Comparison of ENCODE assay signal across 17 mouse cellular contexts in genomic region chr3:146011544-146012218, GRCm38 (mm10). TPM values are rescaled to one million over a fixed set of nuclear protein-coding genes. Genes with fewer than 3 reads are reported as not detected.
DNase-seq lines count a peak whose midpoint lies in the region; ATAC-seq and TF ChIP-seq lines count a peak whose summit lies in the region.
"Had no signal": no experiment of that assay in that cellular context is flagged by ENCODE, and none has a peak within 500 bp of the region (broad histone marks: within the 10 kb centered on the region; RNA-seq: fewer than 3 reads in every experiment).

No protein-coding gene starts in this region.

- no peak for TF ChIP-seq RAD21 in MEL (IDR thresholded peaks at IDR 0.05; ENCODE audit: low read depth, low read length)

- H3K9ac ChIP-seq in intestine, embryonic 14.5 days (ENCODE audit: low read length): no peak overlapping the region
- H3K9ac ChIP-seq in intestine, embryonic 15.5 days: no peak overlapping the region
- no peak overlapping the region for H3K9ac ChIP-seq in liver, embryonic 14.5 days (replicated peaks)
- no peak overlapping the region for H3K9ac ChIP-seq in liver, embryonic 11.5 days (ENCODE audit: low read depth, low read length)
- no peak overlapping the region for H3K9ac ChIP-seq in MEL (ENCODE audit: control insufficient read depth, low read depth, low read length, poor library complexity, severe bottlenecking)
- H3K9ac ChIP-seq: forebrain, embryonic 12.5 days; heart, embryonic 12.5 days; liver, embryonic 15.5 days; midbrain, embryonic 13.5 days had no signal

- peaks cover 45% of the 10 kb centered on the region for H3K36me3 ChIP-seq in intestine, embryonic 14.5 days (ENCODE audit: control insufficient read depth, insufficient read depth, low read length)
- peaks cover 4% of the 10 kb centered on the region; the same call in 1 of the 2 replicates for H3K36me3 ChIP-seq in intestine, embryonic 15.5 days
- H3K36me3 ChIP-seq in liver, embryonic 14.5 days (replicated peaks; ENCODE audit: control insufficient read depth, insufficient read depth, low read depth): no peaks in the 10 kb centered on the region
- H3K36me3 ChIP-seq in liver, embryonic 11.5 days (ENCODE audit: control insufficient read depth, insufficient read depth, low read length): peaks cover 16% of the 10 kb centered on the region; the same call in 1 of the 2 replicates
- H3K36me3 ChIP-seq in MEL (ENCODE audit: control insufficient read depth in 1 of 2, insufficient read depth in 2 of 2, low read length in 2 of 2): peaks cover 0 to 18% of the 10 kb centered on the region in 2 experiments; a peak in 2 of 4 replicates
- peaks cover 21% of the 10 kb centered on the region for H3K36me3 ChIP-seq in small intestine, adult 2 months (ENCODE audit: control insufficient read depth, insufficient read depth, low read length)

- H3K4me1 ChIP-seq in intestine, embryonic 14.5 days (replicated peaks; ENCODE audit: control insufficient read depth, insufficient read depth, low read length): peaks cover 6% of the 10 kb centered on the region
- 0 out of 2 replicates have a peak, but pooled peaks cover 6% of the 10 kb centered on the region for H3K4me1 ChIP-seq in intestine, embryonic 15.5 days (replicated peaks)
- no peaks in the 10 kb centered on the region for H3K4me1 ChIP-seq in liver, embryonic 14.5 days (replicated peaks; ENCODE audit: control insufficient read depth in 2 of 2, insufficient read depth in 2 of 2, low read length in 1 of 2)
- H3K4me1 ChIP-seq in liver, embryonic 11.5 days (replicated peaks; ENCODE audit: control insufficient read depth, insufficient read depth, low read length): 0 out of 2 replicates have a peak, but pooled peaks cover 2% of the 10 kb centered on the region
- no peaks in the 10 kb centered on the region for H3K4me1 ChIP-seq in MEL (ENCODE audit: control insufficient read depth in 1 of 2, insufficient read depth in 2 of 2, low read length in 2 of 2)
- peaks cover 9% of the 10 kb centered on the region; the same call in 1 of the 2 replicates for H3K4me1 ChIP-seq in small intestine, adult 2 months (ENCODE audit: control insufficient read depth, insufficient read depth, insufficient read length, low read length)
- H3K4me1 ChIP-seq: forebrain, embryonic 12.5 days; liver, embryonic 15.5 days had no signal

- no peak for ATAC-seq in intestine, embryonic 14.5 days (replicated peaks; ENCODE audit: low FRiP score, low TSS enrichment, low read depth)
- ATAC-seq in intestine, embryonic 15.5 days: no peak
- ATAC-seq in liver, embryonic 14.5 days (ENCODE audit: insufficient read depth): no peak
- no peak for ATAC-seq in liver, embryonic 11.5 days (replicated peaks; ENCODE audit: low FRiP score)
- ATAC-seq: midbrain, embryonic 13.5 days had no signal

- no peak for TF ChIP-seq EP300 in liver, embryonic 14.5 days (IDR thresholded peaks at IDR 0.05; ENCODE audit: low read depth)
- no peak for TF ChIP-seq EP300 in MEL (IDR thresholded peaks at IDR 0.05; ENCODE audit: low read depth in 1 of 2, low read length in 2 of 2)

- DNase-seq in intestine, embryonic 14.5 days (ENCODE audit: low spot score): peak; percentile 49
- no peak for DNase-seq in liver, embryonic 14.5 days (ENCODE audit: low read depth in 3 of 3, low spot score in 3 of 3)
- DNase-seq in liver, embryonic 11.5 days (ENCODE audit: low spot score): no peak
- DNase-seq in MEL (ENCODE audit: low read depth, low spot score): no peak
- no peak for DNase-seq in spleen, postnatal 36 days (ENCODE audit: low spot score in 2 of 2)
- DNase-seq: B cell, adult 2 months; cerebellum, postnatal 14 days; embryo, embryonic 11 days; gastrocnemius, postnatal 25 days; heart, postnatal 4 days; right cerebral cortex, postnatal 14 days had no signal

- no peak overlapping the region for H3K27ac ChIP-seq in intestine, embryonic 14.5 days (ENCODE audit: low read depth)
- H3K27ac ChIP-seq in intestine, embryonic 15.5 days: no peak overlapping the region
- no peak overlapping the region for H3K27ac ChIP-seq in liver, embryonic 14.5 days
- no peak overlapping the region for H3K27ac ChIP-seq in liver, embryonic 11.5 days (ENCODE audit: low read depth, low read length)
- H3K27ac ChIP-seq in MEL (ENCODE audit: control insufficient read depth, low read depth, low read length): no peak overlapping the region
- H3K27ac ChIP-seq in small intestine, adult 2 months (ENCODE audit: insufficient read depth, low read depth, low read length): peak overlapping the region; percentile 50; the same call in 1 of the 2 replicates
- H3K27ac ChIP-seq: forebrain, embryonic 12.5 days; liver, embryonic 15.5 days; midbrain, embryonic 13.5 days had no signal

- TF ChIP-seq CTCF in liver, embryonic 14.5 days (IDR thresholded peaks at IDR 0.05; ENCODE audit: low read depth): 0 out of 2 replicates have a peak, but pooled peaks have one; percentile 5
- TF ChIP-seq CTCF in MEL (IDR thresholded peaks at IDR 0.05 in 2 of 3, conservative IDR thresholded peaks at IDR 0.05 in 1 of 3; ENCODE audit: control insufficient read depth in 1 of 3, insufficient read depth in 1 of 3, low read depth in 2 of 3, low read length in 3 of 3, poor library complexity in 1 of 3, severe bottlenecking in 1 of 3): no peak
- TF ChIP-seq CTCF in small intestine, adult 2 months (IDR thresholded peaks at IDR 0.05; ENCODE audit: extremely low read depth, insufficient read length, insufficient replicate concordance, low read depth, low read length): peak; percentile 8; the same call in 1 of the 2 replicates

- H3K4me2 ChIP-seq in intestine, embryonic 14.5 days (ENCODE audit: low read length): no peak overlapping the region
- H3K4me2 ChIP-seq in intestine, embryonic 15.5 days (replicated peaks): no peak overlapping the region
- no peak overlapping the region for H3K4me2 ChIP-seq in liver, embryonic 14.5 days (ENCODE audit: low read depth)
- no peak overlapping the region for H3K4me2 ChIP-seq in liver, embryonic 11.5 days
- H3K4me2 ChIP-seq: forebrain, embryonic 12.5 days; heart, embryonic 12.5 days; liver, embryonic 15.5 days; midbrain, embryonic 13.5 days had no signal

- TF ChIP-seq POLR2A in MEL (IDR thresholded peaks at IDR 0.05; ENCODE audit: control insufficient read depth in 1 of 2, insufficient read depth in 1 of 2, low read depth in 1 of 2, low read length in 2 of 2, poor library complexity in 1 of 2): no peak
- TF ChIP-seq POLR2A in small intestine, adult 2 months (IDR thresholded peaks at IDR 0.05; ENCODE audit: low read depth, low read length): no peak

- peaks cover 1% of the 10 kb centered on the region; the same call in 1 of the 2 replicates for H3K79me2 ChIP-seq in MEL (ENCODE audit: control insufficient read depth, insufficient read depth, low read length, poor library complexity)

- no peaks in the 10 kb centered on the region for H3K27me3 ChIP-seq in intestine, embryonic 14.5 days (replicated peaks; ENCODE audit: control insufficient read depth, insufficient read depth, low read length)
- H3K27me3 ChIP-seq in intestine, embryonic 15.5 days (replicated peaks): no peaks in the 10 kb centered on the region
- H3K27me3 ChIP-seq in liver, embryonic 14.5 days (ENCODE audit: control insufficient read depth, insufficient read depth, low read length): no peaks in the 10 kb centered on the region
- no peaks in the 10 kb centered on the region for H3K27me3 ChIP-seq in liver, embryonic 11.5 days (replicated peaks; ENCODE audit: control insufficient read depth, insufficient read depth, low read length)
- H3K27me3 ChIP-seq in MEL (ENCODE audit: control insufficient read depth in 1 of 2, insufficient read depth in 2 of 2, low read length in 2 of 2): no peaks in the 10 kb centered on the region
- no peaks in the 10 kb centered on the region for H3K27me3 ChIP-seq in small intestine, adult 2 months (ENCODE audit: control insufficient read depth, insufficient read depth, low read length)
- H3K27me3 ChIP-seq: forebrain, embryonic 12.5 days; heart, embryonic 12.5 days; liver, embryonic 15.5 days; midbrain, embryonic 13.5 days had no signal

- 65% methylated on average over 8 of the region's 8 CpGs for WGBS in intestine, embryonic 14.5 days
- WGBS in intestine, embryonic 15.5 days: 63% methylated on average over 8 of the region's 8 CpGs
- WGBS in liver, embryonic 14.5 days (ENCODE audit: insufficient replicate concordance): 60% methylated on average over 8 of the region's 8 CpGs
- 67% methylated on average over 8 of the region's 8 CpGs for WGBS in liver, embryonic 11.5 days
- 37% methylated on average over 8 of the region's 8 CpGs for WGBS in small intestine, adult 2 months

- H3K4me3 ChIP-seq in intestine, embryonic 14.5 days (ENCODE audit: low read depth, low read length): no peak overlapping the region
- H3K4me3 ChIP-seq in intestine, embryonic 15.5 days (replicated peaks): no peak overlapping the region
- no peak overlapping the region for H3K4me3 ChIP-seq in liver, embryonic 14.5 days (ENCODE audit: insufficient read depth in 1 of 2, low read depth in 2 of 2, low read length in 2 of 2)
- no peak overlapping the region for H3K4me3 ChIP-seq in liver, embryonic 11.5 days (ENCODE audit: low read depth, low read length)
- no peak overlapping the region for H3K4me3 ChIP-seq in MEL (ENCODE audit: control insufficient read depth in 1 of 2, insufficient read depth in 1 of 2, low read depth in 2 of 2, low read length in 2 of 2)
- no peak overlapping the region for H3K4me3 ChIP-seq in small intestine, adult 2 months (ENCODE audit: low read depth, low read length)
- H3K4me3 ChIP-seq: forebrain, embryonic 12.5 days; heart, embryonic 12.5 days; liver, embryonic 15.5 days; midbrain, embryonic 13.5 days had no signal

- no peaks in the 10 kb centered on the region for H3K9me3 ChIP-seq in intestine, embryonic 14.5 days (ENCODE audit: control insufficient read depth, low read length)
- no peaks in the 10 kb centered on the region for H3K9me3 ChIP-seq in intestine, embryonic 15.5 days
- no peaks in the 10 kb centered on the region for H3K9me3 ChIP-seq in liver, embryonic 14.5 days (ENCODE audit: control insufficient read depth, low read length)
- no peaks in the 10 kb centered on the region for H3K9me3 ChIP-seq in liver, embryonic 11.5 days (ENCODE audit: control insufficient read depth, low read length)
- H3K9me3 ChIP-seq in MEL (replicated peaks; ENCODE audit: insufficient read depth, low read length): no peaks in the 10 kb centered on the region
- H3K9me3 ChIP-seq: forebrain, embryonic 12.5 days; liver, embryonic 15.5 days; midbrain, embryonic 13.5 days had no signal

RNA-seq across cellular contexts. Expression of gene Syde2, which starts 24.0 kb away (rescaled TPM):
- polyA plus RNA-seq in intestine, embryonic 14.5 days (2014; fragmentation: Nextera tagmentation; extraction: Ambion mirVana): 3.9 TPM in 2 replicates
- polyA plus RNA-seq in intestine, embryonic 15.5 days (2015; fragmentation: Nextera tagmentation; extraction: Ambion mirVana): 1.9 and 2.4 TPM in 2 replicates
- 0.53 and 0.79 TPM in 2 replicates for polyA plus RNA-seq in liver, embryonic 14.5 days (2012; rRNA removed)
- polyA plus RNA-seq in liver, embryonic 14.5 days (2014; fragmentation: Nextera tagmentation; extraction: Ambion mirVana): 0.68 and 0.69 TPM in 2 replicates
- polyA plus RNA-seq in liver, embryonic 11.5 days (2014; fragmentation: Nextera tagmentation; extraction: Ambion mirVana): 1.7 and 2.1 TPM in 2 replicates
- total RNA-seq in MEL (2012; rRNA removed): 24.1 and 25.4 TPM in 2 replicates
- 10 to 100 TPM in 1 of 2 experiments, not detected in 1; 12.4 TPM for polyA plus RNA-seq in MEL (2012; ENCODE audit: insufficient read depth in 1 of 2, insufficient read length in 2 of 2, low read depth in 1 of 2, low replicate concordance in 2 of 2, missing spikeins in 1 of 2)
- polyA plus RNA-seq in small intestine, adult 2 months (2012; rRNA removed): 2.0 and 3.8 TPM in 2 replicates

Comparison
In these comparisons a context has a peak if more than half of its experiments do, and no peak if none do; other contexts are left out.
1. CTCF ChIP-seq: peak in liver, embryonic 14.5 days (single experiment) and small intestine, adult 2 months (single experiment); none in MEL (0 of 3).